12 mouse cellular contexts compared by ENCODE assay signal in the genomic region with DNA sequence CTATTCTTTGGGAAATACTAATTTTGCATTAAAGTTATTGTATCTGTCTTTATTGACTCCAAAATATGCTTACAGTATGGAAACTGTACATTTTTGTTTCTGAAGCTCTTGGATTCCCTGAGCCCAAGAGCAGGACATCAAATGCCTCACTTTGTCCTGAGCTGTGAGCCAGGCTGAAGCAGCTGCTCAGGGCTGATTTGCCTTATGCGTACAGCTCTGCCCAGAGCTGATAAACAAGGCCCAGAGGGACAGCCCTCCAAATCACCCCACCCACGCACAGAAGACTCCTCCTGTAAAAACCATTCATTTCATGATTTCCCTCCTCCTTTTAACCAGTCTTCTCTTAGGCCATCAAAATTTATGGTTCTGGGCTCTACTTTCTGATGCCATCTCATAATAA. TPM values are rescaled to one million over a fixed set of nuclear protein-coding genes. Genes with fewer than 3 reads are reported as not detected.
A peak's percentile ranks its signal among the peaks of the same experiment; 100 is the strongest.
DNase-seq lines count a peak whose midpoint lies in the region; ATAC-seq lines count a peak whose summit lies in the region.
"Had no signal": no experiment of that assay in that cellular context is flagged by ENCODE, and none has a peak within 500 bp of the region (broad histone marks: within the 10 kb centered on the region; RNA-seq: fewer than 3 reads in every experiment).

No protein-coding gene starts in this region.

- no peaks in the 10 kb centered on the region for H3K4me1 ChIP-seq in lung, embryonic 15.5 days
- H3K4me1 ChIP-seq: limb, embryonic 13.5 days had no signal

- no peak for DNase-seq in lung, postnatal 10 days
- DNase-seq in c-Kit-positive CD71-positive TER-119-positive erythroid progenitor cells, embryonic 14.5 days (ENCODE audit: low spot score), result peak; percentile 89
- peak; percentile 19 to 26 for DNase-seq in heart, postnatal 14 days
- peak; percentile 33 for DNase-seq in skeletal muscle tissue, adult 2 months (ENCODE audit: low read depth, low spot score)
- DNase-seq in Muller cell, postnatal 12 days (ENCODE audit: inconsistent ontology term), result no peak
- no peak for DNase-seq in kidney, adult 18-20 months
- DNase-seq in layer of hippocampus, postnatal 25 days (ENCODE audit: extremely low spot score in 1 of 2, low spot score in 1 of 2), result no peak
- DNase-seq: right cerebral cortex, postnatal 14 days had no signal

- 37% methylated on average over 2 of the region's 2 CpGs for WGBS in lung, embryonic 15.5 days

- peak; percentile 77; the same call in 1 of the 2 replicates for ATAC-seq in lung, embryonic 15.5 days (ENCODE audit: borderline replicate concordance, extremely low read depth, low FRiP score, low TSS enrichment)

- H3K9ac ChIP-seq in lung, embryonic 15.5 days, result no peak overlapping the region
- H3K9ac ChIP-seq: limb, embryonic 13.5 days had no signal

- no peaks in the 10 kb centered on the region for H3K9me3 ChIP-seq in lung, embryonic 15.5 days
- H3K9me3 ChIP-seq: limb, embryonic 13.5 days had no signal

- no peaks in the 10 kb centered on the region for H3K27me3 ChIP-seq in lung, embryonic 15.5 days
- H3K27me3 ChIP-seq: limb, embryonic 13.5 days had no signal

- H3K27ac ChIP-seq in lung, embryonic 15.5 days, result no peak overlapping the region
- H3K27ac ChIP-seq: limb, embryonic 13.5 days had no signal

- H3K4me3 ChIP-seq in lung, embryonic 15.5 days, result no peak overlapping the region
- H3K4me3 ChIP-seq: limb, embryonic 13.5 days had no signal

- intact Hi-C loops in heart, postnatal 14 days (cut with DNase I), result loop anchor here (10.0 kb wide), 1 partner anchor 53 kb away; no protein-coding TSS in a partner anchor

- no peak overlapping the region for H3K4me2 ChIP-seq in lung, embryonic 15.5 days
- H3K4me2 ChIP-seq: limb, embryonic 13.5 days had no signal

- no peaks in the 10 kb centered on the region for H3K36me3 ChIP-seq in lung, embryonic 15.5 days
- H3K36me3 ChIP-seq: limb, embryonic 13.5 days had no signal

RNA-seq across cellular contexts. Expression of gene Spta1, which starts 1.0 kb away (rescaled TPM):
- polyA plus RNA-seq in lung, embryonic 15.5 days (2015; fragmentation: Nextera tagmentation; extraction: Ambion mirVana), result 0.54 and 0.62 TPM in 2 replicates
- total RNA-seq in heart, postnatal 14 days (2021), result 10 to 100 TPM; 14.0 to 15.5 TPM
- under 1 TPM; 0.07 to 0.12 TPM for total RNA-seq in layer of hippocampus, postnatal 25 days (2021)

RNA-seq across cellular contexts. Expression of gene Olfr420, which starts 16.1 kb away (rescaled TPM):
- polyA plus RNA-seq in lung, embryonic 15.5 days (2015; fragmentation: Nextera tagmentation; extraction: Ambion mirVana), result not detected in 2 replicates
- not detected for total RNA-seq in heart, postnatal 14 days (2021)
- total RNA-seq in layer of hippocampus, postnatal 25 days (2021), result not detected
- total RNA-seq: ES-E14 had no signal
- polyA plus RNA-seq: heart, postnatal 0 days; limb, embryonic 13.5 days had no signal

RNA-seq across cellular contexts. Expression of gene Olfr424, which starts 40.2 kb away (rescaled TPM):
- not detected in 2 replicates for polyA plus RNA-seq in lung, embryonic 15.5 days (2015; fragmentation: Nextera tagmentation; extraction: Ambion mirVana)
- total RNA-seq in heart, postnatal 14 days (2021), result not detected
- total RNA-seq in layer of hippocampus, postnatal 25 days (2021), result not detected
- total RNA-seq: ES-E14 had no signal
- polyA plus RNA-seq: heart, postnatal 0 days; limb, embryonic 13.5 days had no signal

RNA-seq across cellular contexts. Expression of gene Olfr231, which starts 50.6 kb away (rescaled TPM):
- polyA plus RNA-seq in lung, embryonic 15.5 days (2015; fragmentation: Nextera tagmentation; extraction: Ambion mirVana), result not detected in 2 replicates
- not detected for total RNA-seq in heart, postnatal 14 days (2021)
- total RNA-seq in layer of hippocampus, postnatal 25 days (2021), result not detected
- total RNA-seq: ES-E14 had no signal
- polyA plus RNA-seq: heart, postnatal 0 days; limb, embryonic 13.5 days had no signal

Comparison
In these comparisons a context has a peak if more than half of its experiments do, and no peak if none do; other contexts are left out.
1. DNase-seq: peak in c-Kit-positive CD71-positive TER-119-positive erythroid progenitor cells, embryonic 14.5 days (single experiment), heart, postnatal 14 days (2 of 2) and skeletal muscle tissue, adult 2 months (single experiment); none in lung, postnatal 10 days (single experiment), Muller cell, postnatal 12 days (single experiment), kidney, adult 18-20 months (single experiment) and layer of hippocampus, postnatal 25 days (0 of 2).
2. RNA of gene Spta1, which starts 1.0 kb away (total RNA-seq): 14.0 to 15.5 TPM in heart, postnatal 14 days; 0.07 to 0.12 TPM in layer of hippocampus, postnatal 25 days; every median in the first group is over 10 times any median in the second.